Mouse (Mus musculus) T-cell, adult 2 months (primary cell): ENCODE measurements around the gene Cdc26.
A peak's percentile ranks its signal among the peaks of the same experiment; 100 is the strongest.

ENCODE experiments used
- DNase-seq: peaks from one replicate; pipeline ENCODE4 v3.0.0; 2022; ENCODE audit warnings: low spot score

The Cdc26 gene

GRCm38 (mm10) chr4:62408601-62409282 is at the start of gene Cdc26, which contains the start of gene Prpf4:
TSS of gene Cdc26 (minus strand) at chr4:62408642.
TSS of gene Prpf4 (plus strand) at chr4:62408797.
- peak; percentile 98 for DNase-seq

- DNase-seq: peak; percentile 41
These were observed 46.6 kb upstream of the Cdc26 start for GRCm38 (mm10) chr4:62454995-62455394.

- no peak for DNase-seq
These were observed 32.5 kb upstream of the Cdc26 start for GRCm38 (mm10) chr4:62440986-62441385.

- DNase-seq: no peak
These were observed 32.1 kb upstream of the Cdc26 start for GRCm38 (mm10) chr4:62440544-62440943.

- DNase-seq: no peak
These were observed 31.4 kb upstream of the Cdc26 start for GRCm38 (mm10) chr4:62439793-62440192.

GRCm38 (mm10) chr4:62437871-62438270 is 29.4 kb upstream of the Cdc26 start:
- no peak for DNase-seq

- no peak for DNase-seq
These were observed 28.9 kb upstream of the Cdc26 start for GRCm38 (mm10) chr4:62437256-62437778.

- DNase-seq: no peak
These were observed 26.6 kb upstream of the Cdc26 start, which contains the start of gene Rnf183 for GRCm38 (mm10) chr4:62435081-62435480. TSS of gene Rnf183 (minus strand) at chr4:62435252.

- DNase-seq: no peak
These were observed 25.8 kb upstream of the Cdc26 start for GRCm38 (mm10) chr4:62433939-62434870.

GRCm38 (mm10) chr4:62431522-62431921 is 23.1 kb upstream of the Cdc26 start:
- DNase-seq: no peak

GRCm38 (mm10) chr4:62430678-62431077 is 22.2 kb upstream of the Cdc26 start:
- DNase-seq: no peak

- no peak for DNase-seq
These were observed 21.2 kb upstream of the Cdc26 start for GRCm38 (mm10) chr4:62429616-62430015.

- no peak for DNase-seq
These were observed 19.7 kb upstream of the Cdc26 start for GRCm38 (mm10) chr4:62427978-62428758.

GRCm38 (mm10) chr4:62425891-62426290 is 17.4 kb upstream of the Cdc26 start:
- DNase-seq: no peak

GRCm38 (mm10) chr4:62419091-62419490 is 10.6 kb upstream of the Cdc26 start:
- no peak for DNase-seq

GRCm38 (mm10) chr4:62418448-62418847 is 10.0 kb upstream of the Cdc26 start:
- DNase-seq: no peak

- no peak for DNase-seq
These were observed 3.2 kb upstream of the Cdc26 start for GRCm38 (mm10) chr4:62411606-62412005.

- no peak for DNase-seq
These were observed 1.9 kb upstream of the Cdc26 start for GRCm38 (mm10) chr4:62410325-62410724.

- no peak for DNase-seq
These were observed 1.2 kb upstream of the Cdc26 start for GRCm38 (mm10) chr4:62409615-62410014.

- DNase-seq: peak; percentile 62
These were observed 486 bp downstream of the Cdc26 start for GRCm38 (mm10) chr4:62407730-62408582.

- DNase-seq: no peak
These were observed 2.3 kb downstream of the Cdc26 start for GRCm38 (mm10) chr4:62406133-62406532.
